Mouse (Mus musculus) limb, embryonic 15.5 days (tissue): Measurements from ENCODE around the gene Prkx. TPM values are rescaled to one million over a fixed set of nuclear protein-coding genes. Genes with fewer than 3 reads are reported as not detected.

Experiments used
- ATAC-seq: fragments of 200-750 bp; cut with Nextera tagmentation; 2 replicates; pipeline ENCODE4 v1.8.0; 2017; ENCODE audit warnings: low read depth, moderate TSS enrichment; ENCODE audit not compliant: insufficient number of reproducible peaks, low FRiP score, low TSS enrichment
- H3K27ac ChIP-seq: fragments of 300-500 bp; sonication (generic); 2 replicates; pipeline ENCODE4 v1.5.1; 2015; ENCODE audit warnings: moderate library complexity, mild to moderate bottlenecking, inconsistent platforms
- H3K27me3 ChIP-seq: fragments of 300-500 bp; sonication (generic); 2 replicates; pipeline ENCODE4 v1.6.1; 2015; ENCODE audit warnings: inconsistent platforms
- H3K36me3 ChIP-seq: fragments of 300-500 bp; sonication (generic); 2 replicates; pipeline ENCODE4 v1.6.1; 2015; ENCODE audit warnings: inconsistent platforms
- H3K4me1 ChIP-seq: fragments of 300-500 bp; sonication (generic); 2 replicates; pipeline ENCODE4 v1.6.1; 2015; ENCODE audit warnings: inconsistent platforms
- H3K4me2 ChIP-seq: fragments of 300-500 bp; sonication (generic); 2 replicates; pipeline ENCODE4 v1.6.1; 2015; ENCODE audit warnings: mild to moderate bottlenecking, inconsistent platforms
- H3K4me3 ChIP-seq: fragments of 300-500 bp; sonication (generic); 2 replicates; pipeline ENCODE4 v1.5.1; 2015; ENCODE audit warnings: mild to moderate bottlenecking, inconsistent platforms
- H3K9ac ChIP-seq: fragments of 300-500 bp; sonication (generic); 2 replicates; pipeline ENCODE4 v1.6.1; 2015; ENCODE audit warnings: inconsistent platforms
- H3K9me3 ChIP-seq: fragments of 300-500 bp; sonication (generic); 2 replicates; pipeline ENCODE4 v1.6.1; 2016; ENCODE audit warnings: inconsistent platforms
- WGBS: fragments of 180-500 bp; shearing (Covaris S2); methylation state at CpG from one replicate; pipeline ENCODE4 v1.1.7; 2015; 5-methylcytosine and 5-hydroxymethylcytosine counted together
- polyA plus RNA-seq: library from polyadenylated mRNA; unstranded; fragments of >200 nt; fragmentation: Nextera tagmentation; extraction: Ambion mirVana; gene quantifications from 2 replicates; pipeline ENCODE4 v1.2.1, GENCODE M21; 2015

The Prkx gene
- 14.1 and 14.9 TPM in 2 replicates for polyA plus RNA-seq

- Histone ChIP-seq H3K27me3 (no peaks in the 10 kb centered on the region), H3K4me2 (peak within 1 kb of the TSS; percentile 52), H3K36me3 (no peaks in the 10 kb centered on the region), H3K9ac (peak within 1 kb of the TSS; percentile 15), H3K27ac (peak within 1 kb of the TSS; percentile 74), H3K4me3 (peak within 1 kb of the TSS; percentile 60), H3K9me3 (no peaks in the 10 kb centered on the region), H3K4me1 (no peaks in the 10 kb centered on the region; the same call in 1 of the 2 replicates)
- WGBS: 30% methylated on average over 17 of the region's 19 CpGs
- peak; percentile 70 for ATAC-seq
These were observed at the start of gene Prkx for GRCm38 (mm10) chrX:77796238-77796835. Gene Prkx (minus strand): TSS chrX:77796278.

DNA sequence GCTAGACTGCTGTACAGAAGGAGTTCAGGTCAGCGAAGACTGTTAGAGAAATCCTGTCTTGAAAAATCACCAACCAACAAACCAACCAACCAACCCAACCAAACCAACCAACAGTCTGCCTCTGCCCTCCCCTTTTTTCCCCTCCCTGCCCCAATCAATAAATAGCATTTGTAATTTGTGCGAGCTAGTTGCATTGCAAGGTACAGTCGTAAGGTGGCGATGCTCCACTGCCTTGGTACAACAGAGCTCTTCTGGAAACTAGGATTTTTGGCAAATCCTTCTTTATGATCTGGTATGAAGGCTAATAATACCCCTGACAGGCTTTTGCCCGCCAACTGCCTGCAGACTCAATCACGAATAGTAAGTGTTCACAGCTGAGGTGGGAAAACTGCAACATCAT, 16.0 kb upstream of the Prkx start:
- Histone ChIP-seq H3K36me3 (no peaks in the 10 kb centered on the region), H3K4me3 (no peak overlapping the region), H3K9me3 (no peaks in the 10 kb centered on the region), H3K4me2 (no peak overlapping the region), H3K4me1 (no peaks in the 10 kb centered on the region), H3K27me3 (no peaks in the 10 kb centered on the region), H3K9ac (no peak overlapping the region), H3K27ac (no peak overlapping the region)
- no peak for ATAC-seq
- 47% methylated on average over 6 of the region's 6 CpGs for WGBS

DNA sequence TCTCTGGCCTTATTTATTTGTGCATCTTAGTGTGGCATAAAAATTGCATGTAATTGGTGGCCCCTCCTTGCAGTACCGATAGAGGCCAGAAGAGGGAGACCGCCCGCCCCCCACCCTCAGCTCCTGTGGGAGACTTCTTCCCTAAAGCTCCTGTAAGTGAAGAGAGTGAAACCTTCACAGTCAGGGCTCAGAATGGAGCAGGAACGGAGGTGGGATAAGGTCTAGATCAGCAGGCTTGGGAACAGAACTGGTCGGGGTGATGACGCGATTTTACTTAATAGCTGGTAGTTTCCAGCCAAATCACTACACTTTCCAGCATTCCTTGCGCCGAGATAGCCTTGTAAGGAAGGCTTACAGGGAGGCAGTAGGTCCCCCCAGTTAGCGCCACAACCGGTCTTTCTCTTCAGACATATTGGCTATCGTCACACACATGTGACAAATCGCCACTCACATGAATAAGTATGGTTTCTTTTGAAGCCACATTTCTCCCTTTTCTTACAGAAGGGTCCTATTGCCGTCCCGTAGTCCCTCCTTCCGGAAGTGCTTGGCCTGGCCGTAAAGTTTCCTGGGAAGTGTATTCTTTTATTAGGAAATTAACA, 14.6 kb upstream of the Prkx start:
- WGBS: 26% methylated on average over 17 of the region's 17 CpGs
- Histone ChIP-seq H3K36me3 (no peaks in the 10 kb centered on the region), H3K9me3 (no peaks in the 10 kb centered on the region), H3K4me2 (peak overlapping the region; percentile 39), H3K9ac (no peak overlapping the region), H3K27me3 (no peaks in the 10 kb centered on the region), H3K4me1 (no peaks in the 10 kb centered on the region), H3K4me3 (peak overlapping the region; percentile 43), H3K27ac (peak overlapping the region; percentile 79)
- ATAC-seq: no peak

- H3K27ac ChIP-seq: no peak overlapping the region
- no peak overlapping the region for H3K4me2 ChIP-seq
- H3K27me3 ChIP-seq: no peaks in the 10 kb centered on the region
- no peak for ATAC-seq
- H3K9me3 ChIP-seq: no peaks in the 10 kb centered on the region
- H3K4me3 ChIP-seq: no peak overlapping the region
- 22% methylated on average over 2 of the region's 2 CpGs for WGBS
- no peaks in the 10 kb centered on the region for H3K4me1 ChIP-seq
- H3K9ac ChIP-seq: no peak overlapping the region
- H3K36me3 ChIP-seq: no peaks in the 10 kb centered on the region
These were observed 12.5 kb upstream of the Prkx start for GRCm38 (mm10) chrX:77808602-77809001.

GRCm38 (mm10) chrX:77802293-77802692, 6.2 kb upstream of the Prkx start:
- H3K9me3 ChIP-seq: no peaks in the 10 kb centered on the region
- no peak overlapping the region for H3K9ac ChIP-seq
- no peaks in the 10 kb centered on the region for H3K36me3 ChIP-seq
- H3K4me2 ChIP-seq: no peak overlapping the region
- no peak overlapping the region for H3K27ac ChIP-seq
- H3K27me3 ChIP-seq: no peaks in the 10 kb centered on the region
- WGBS: 78% methylated on average over 2 of the region's 2 CpGs
- no peak overlapping the region for H3K4me3 ChIP-seq
- ATAC-seq: no peak
- H3K4me1 ChIP-seq: no peaks in the 10 kb centered on the region

DNA sequence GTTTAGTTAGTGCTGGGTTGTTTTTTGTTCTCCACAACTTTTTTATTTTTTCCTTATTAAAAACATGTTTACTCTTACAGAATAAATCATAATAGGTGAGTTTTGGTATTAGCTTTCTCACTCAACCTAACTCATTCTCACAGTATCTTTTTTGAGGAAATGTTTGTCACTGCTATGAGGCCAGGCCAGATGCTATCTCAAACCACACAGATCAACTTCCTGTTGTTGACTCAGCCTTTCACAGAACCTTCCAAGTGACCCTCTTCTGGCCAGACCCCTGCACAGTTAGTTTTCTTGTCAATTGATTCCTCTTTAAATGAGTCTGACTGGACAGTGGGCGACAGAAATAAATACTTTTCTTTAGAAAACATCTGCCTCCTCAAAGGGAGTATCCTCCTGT, 5.5 kb upstream of the Prkx start:
- no peak overlapping the region for H3K4me2 ChIP-seq
- H3K9ac ChIP-seq: no peak overlapping the region
- H3K27me3 ChIP-seq: no peaks in the 10 kb centered on the region
- no peak overlapping the region for H3K27ac ChIP-seq
- WGBS: 63% methylated on average over 1 of the region's 1 CpGs
- no peaks in the 10 kb centered on the region for H3K36me3 ChIP-seq
- ATAC-seq: no peak
- no peaks in the 10 kb centered on the region for H3K9me3 ChIP-seq
- H3K4me3 ChIP-seq: no peak overlapping the region
- H3K4me1 ChIP-seq: no peaks in the 10 kb centered on the region

DNA sequence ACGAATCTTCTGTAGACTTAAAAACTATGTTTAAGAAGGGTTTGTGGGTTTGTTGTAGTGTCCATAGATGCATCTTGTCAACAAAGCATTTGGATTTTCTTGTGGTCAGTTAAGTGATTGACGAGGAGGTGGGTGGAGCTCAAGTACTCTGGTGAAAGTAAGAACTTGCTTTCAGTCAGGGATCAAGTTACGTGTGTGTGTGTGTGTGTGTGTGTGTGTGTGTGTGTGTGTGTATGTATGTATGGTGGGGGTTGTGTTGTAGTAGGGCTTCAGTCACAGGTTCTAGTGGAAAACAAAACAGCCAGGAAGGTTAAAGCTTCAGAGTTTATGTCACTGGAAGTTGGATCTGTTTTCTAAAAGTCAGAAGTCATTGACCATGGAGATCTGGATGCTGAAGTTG, 3.5 kb upstream of the Prkx start:
- Histone ChIP-seq H3K9ac (no peak overlapping the region), H3K4me1 (no peaks in the 10 kb centered on the region; the same call in 1 of the 2 replicates), H3K9me3 (no peaks in the 10 kb centered on the region), H3K4me3 (no peak overlapping the region), H3K4me2 (no peak overlapping the region), H3K27me3 (no peaks in the 10 kb centered on the region), H3K36me3 (no peaks in the 10 kb centered on the region), H3K27ac (no peak overlapping the region)
- ATAC-seq: no peak
- WGBS: 67% methylated on average over 3 of the region's 3 CpGs

- Histone ChIP-seq H3K27ac (no peak overlapping the region), H3K4me2 (no peak overlapping the region), H3K9ac (no peak overlapping the region), H3K9me3 (no peaks in the 10 kb centered on the region), H3K4me1 (no peaks in the 10 kb centered on the region; the same call in 1 of the 2 replicates), H3K4me3 (no peak overlapping the region), H3K27me3 (no peaks in the 10 kb centered on the region), H3K36me3 (no peaks in the 10 kb centered on the region)
- ATAC-seq: no peak
These were observed 1.7 kb upstream of the Prkx start for GRCm38 (mm10) chrX:77797801-77798200.

DNA sequence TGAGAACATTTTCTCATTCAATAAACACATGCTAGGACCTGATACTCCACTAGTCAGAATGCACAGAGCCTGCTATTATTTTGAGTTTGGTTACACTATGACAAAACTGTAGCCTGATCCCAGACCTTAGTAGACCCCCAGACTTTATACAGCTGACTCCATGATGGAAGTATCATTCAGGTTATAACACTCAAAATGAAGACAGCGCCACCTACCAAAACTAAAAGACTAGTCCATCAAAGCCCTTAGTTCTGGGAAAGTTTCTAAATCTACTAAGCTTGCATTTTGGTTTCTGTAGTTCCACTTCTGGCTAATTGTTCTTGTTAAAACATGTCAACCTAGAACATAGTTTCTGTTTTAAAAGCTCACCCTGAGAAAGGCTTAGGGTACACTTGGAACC, 838 bp upstream of the Prkx start:
- no peak overlapping the region; the same call in 1 of the 2 replicates for H3K4me2 ChIP-seq

DNA sequence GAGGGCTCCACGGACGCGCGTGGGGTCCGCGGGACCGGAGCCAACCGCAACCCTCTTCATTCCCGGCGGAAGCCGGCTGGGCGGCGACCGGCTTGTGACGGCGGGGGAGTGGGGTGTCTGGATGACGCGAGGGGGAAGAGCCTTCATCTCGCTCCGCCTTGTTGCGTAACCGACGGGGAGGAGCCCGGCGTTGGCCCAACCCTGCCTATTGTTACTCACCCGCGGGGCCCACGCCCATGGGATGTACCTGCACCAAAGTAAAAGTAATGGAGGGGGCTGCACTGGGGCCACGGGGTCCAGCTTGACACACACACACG, 262 bp downstream of the Prkx start:
- H3K4me2 ChIP-seq: peak overlapping the region; percentile 52
- no peaks in the 10 kb centered on the region for H3K36me3 ChIP-seq
- H3K27me3 ChIP-seq: no peaks in the 10 kb centered on the region
- no peaks in the 10 kb centered on the region for H3K9me3 ChIP-seq
- H3K9ac ChIP-seq: peak overlapping the region; percentile 15
- peak overlapping the region; percentile 74 for H3K27ac ChIP-seq
- peak; percentile 93 for ATAC-seq
- H3K4me3 ChIP-seq: peak overlapping the region; percentile 60
- no peaks in the 10 kb centered on the region; the same call in 1 of the 2 replicates for H3K4me1 ChIP-seq
- WGBS: 23% methylated on average over 29 of the region's 30 CpGs

More for the DNA sequence above, 838 bp upstream of the Prkx start:
- no peaks in the 10 kb centered on the region for H3K9me3 ChIP-seq
- no peaks in the 10 kb centered on the region for H3K36me3 ChIP-seq
- 63% methylated on average over 1 of the region's 1 CpGs for WGBS
- 0 out of 2 replicates have a peak overlapping the region, but pooled peaks have one; percentile 11 for H3K27ac ChIP-seq
- ATAC-seq: no peak
- no peaks in the 10 kb centered on the region for H3K27me3 ChIP-seq
- no peak overlapping the region for H3K9ac ChIP-seq
- H3K4me1 ChIP-seq: no peaks in the 10 kb centered on the region; the same call in 1 of the 2 replicates
- no peak overlapping the region for H3K4me3 ChIP-seq

DNA sequence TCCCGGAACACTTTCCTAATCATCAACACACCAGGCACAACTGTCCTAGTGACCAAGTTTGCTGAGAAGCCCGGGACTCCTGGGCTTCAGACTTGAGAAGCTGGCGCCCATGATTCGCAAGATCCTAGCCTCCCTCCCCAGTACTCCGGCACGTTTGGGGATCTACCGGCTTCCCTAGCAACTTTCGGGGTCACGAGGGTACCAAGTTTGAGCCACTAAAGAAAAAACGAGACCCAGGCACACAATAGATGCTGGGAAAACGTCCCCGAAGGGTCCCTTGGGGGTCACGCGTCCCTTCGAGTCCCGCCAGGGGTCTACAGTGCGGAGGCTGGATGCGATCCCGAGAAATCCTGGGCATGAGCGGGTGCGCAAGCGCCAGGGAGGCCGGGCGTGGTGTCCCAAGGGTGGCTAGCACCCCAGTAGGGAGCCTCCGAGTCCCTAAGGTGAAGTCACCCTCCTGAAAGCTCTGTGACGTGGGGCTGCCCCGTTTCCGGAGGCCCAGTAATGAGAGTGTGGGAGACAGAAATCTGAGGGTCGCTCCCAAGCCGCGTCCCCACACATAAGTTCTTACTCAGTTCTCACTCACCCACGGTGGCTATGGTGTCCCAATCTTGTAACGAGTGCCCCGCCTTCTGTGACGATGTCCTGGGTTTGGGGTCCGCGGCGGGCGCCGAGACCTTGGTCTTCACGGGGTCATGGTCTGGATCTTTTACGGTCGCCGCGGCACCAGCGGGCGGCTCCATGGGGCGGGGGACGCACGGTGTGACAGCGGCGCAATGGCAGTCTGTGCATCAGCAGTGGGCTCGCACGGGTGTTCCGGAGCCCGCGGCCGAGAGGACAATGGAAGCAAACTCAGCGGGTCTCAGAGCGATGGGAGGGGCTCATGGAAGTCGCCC, 868 bp downstream of the Prkx start:
- Histone ChIP-seq H3K4me2 (peak overlapping the region; percentile 52), H3K27me3 (no peaks in the 10 kb centered on the region), H3K9me3 (no peaks in the 10 kb centered on the region), H3K36me3 (no peaks in the 10 kb centered on the region), H3K4me1 (no peaks in the 10 kb centered on the region; the same call in 1 of the 2 replicates), H3K4me3 (peak overlapping the region; percentile 60), H3K27ac (peak overlapping the region; percentile 38), H3K9ac (peak overlapping the region; percentile 15)
- 23% methylated on average over 61 of the region's 61 CpGs for WGBS
- peak; percentile 52 for ATAC-seq

GRCm38 (mm10) chrX:77788675-77789074, 7.4 kb downstream of the Prkx start:
- no peak for ATAC-seq

More at GRCm38 (mm10) chrX:77788675-77789074, 7.4 kb downstream of the Prkx start:
- H3K4me1 ChIP-seq: no peaks in the 10 kb centered on the region
- H3K9ac ChIP-seq: no peak overlapping the region
- H3K9me3 ChIP-seq: no peaks in the 10 kb centered on the region
- no peaks in the 10 kb centered on the region for H3K36me3 ChIP-seq
- WGBS: 90% methylated on average over 3 of the region's 3 CpGs
- H3K27me3 ChIP-seq: no peaks in the 10 kb centered on the region
- no peak overlapping the region for H3K4me2 ChIP-seq
- H3K27ac ChIP-seq: no peak overlapping the region
- no peak overlapping the region for H3K4me3 ChIP-seq
